Mouse (Mus musculus) stomach, embryonic 15.5 days (tissue): ENCODE measurements around the gene Irak1bp1. TPM values are rescaled to one million over a fixed set of nuclear protein-coding genes. Genes with fewer than 3 reads are reported as not detected.

Experiments used
- ATAC-seq: fragments of 200-750 bp; cut with Nextera tagmentation; 2 replicates; pipeline ENCODE4 v1.8.0; 2017; ENCODE audit warnings: low read depth, moderate number of reproducible peaks, moderate TSS enrichment; ENCODE audit not compliant: insufficient read depth, low FRiP score
- H3K27ac ChIP-seq: fragments of 300-500 bp; sonication (generic); 2 replicates; pipeline ENCODE4 v1.5.1; 2015; ENCODE audit warnings: mild to moderate bottlenecking, inconsistent platforms
- H3K27me3 ChIP-seq: fragments of 300-500 bp; sonication (generic); replicated peaks from 2 replicates; pipeline ENCODE4 v1.6.1; 2015; ENCODE audit warnings: inconsistent platforms
- H3K36me3 ChIP-seq: fragments of 300-500 bp; sonication (generic); 2 replicates; pipeline ENCODE4 v1.6.1; 2015; ENCODE audit warnings: inconsistent platforms
- H3K4me1 ChIP-seq: fragments of 300-500 bp; sonication (generic); 2 replicates; pipeline ENCODE4 v1.6.1; 2015; ENCODE audit warnings: inconsistent platforms
- H3K4me2 ChIP-seq: fragments of 300-500 bp; sonication (generic); 2 replicates; pipeline ENCODE4 v1.6.1; 2015; ENCODE audit warnings: mild to moderate bottlenecking, inconsistent platforms
- H3K4me3 ChIP-seq: fragments of 300-500 bp; sonication (generic); replicated peaks from 2 replicates; pipeline ENCODE4 v1.5.1; 2015; ENCODE audit warnings: inconsistent platforms
- H3K9ac ChIP-seq: fragments of 300-500 bp; sonication (generic); 2 replicates; pipeline ENCODE4 v1.6.1; 2015; ENCODE audit warnings: inconsistent platforms
- H3K9me3 ChIP-seq: fragments of 300-500 bp; sonication (generic); 2 replicates; pipeline ENCODE4 v1.6.1; 2016; ENCODE audit warnings: inconsistent platforms
- WGBS: fragments of 180-500 bp; shearing (Covaris S2); methylation state at CpG from one replicate; pipeline ENCODE4 v1.1.7; 2015; 5-methylcytosine and 5-hydroxymethylcytosine counted together
- polyA plus RNA-seq: library from polyadenylated mRNA; unstranded; fragments of >200 nt; fragmentation: Nextera tagmentation; extraction: Ambion mirVana; gene quantifications from 2 replicates; pipeline ENCODE4 v1.2.1, GENCODE M21; 2015

Gene Irak1bp1
- polyA plus RNA-seq, 1 experiment from 2014 or later, result 16.5 TPM

- ATAC-seq, result no peak
- 62% methylated on average over 6 of the region's 6 CpGs for WGBS
- no peak overlapping the region for H3K27ac ChIP-seq
- no peaks in the 10 kb centered on the region for H3K36me3 ChIP-seq
- H3K9ac ChIP-seq, result no peak overlapping the region
- no peaks in the 10 kb centered on the region for H3K27me3 ChIP-seq
- no peaks in the 10 kb centered on the region for H3K4me1 ChIP-seq
- no peaks in the 10 kb centered on the region for H3K9me3 ChIP-seq
- no peak overlapping the region for H3K4me3 ChIP-seq
- H3K4me2 ChIP-seq, result no peak overlapping the region
Observed at GRCm38 (mm10) chr9:82835921-82836320, 6.6 kb downstream of the Irak1bp1 start.

GRCm38 (mm10) chr9:82842671-82843070 lies 13.3 kb downstream of the Irak1bp1 start:
- Histone ChIP-seq H3K4me3 (no peak overlapping the region), H3K4me1 (no peaks in the 10 kb centered on the region), H3K27me3 (no peaks in the 10 kb centered on the region), H3K9me3 (no peaks in the 10 kb centered on the region), H3K9ac (no peak overlapping the region), H3K4me2 (no peak overlapping the region), H3K36me3 (no peaks in the 10 kb centered on the region), H3K27ac (no peak overlapping the region)
- WGBS, result 87% methylated on average over 4 of the region's 4 CpGs
- no peak for ATAC-seq

GRCm38 (mm10) chr9:82854040-82854439 lies 24.7 kb downstream of the Irak1bp1 start:
- Histone ChIP-seq H3K4me1 (no peaks in the 10 kb centered on the region), H3K27me3 (no peaks in the 10 kb centered on the region), H3K36me3 (no peaks in the 10 kb centered on the region), H3K9me3 (no peaks in the 10 kb centered on the region), H3K27ac (no peak overlapping the region), H3K9ac (no peak overlapping the region), H3K4me3 (no peak overlapping the region), H3K4me2 (no peak overlapping the region)
- 47% methylated on average over 2 of the region's 2 CpGs for WGBS
- no peak for ATAC-seq

- Histone ChIP-seq H3K27ac (no peak overlapping the region), H3K27me3 (no peaks in the 10 kb centered on the region), H3K4me1 (no peaks in the 10 kb centered on the region), H3K4me3 (no peak overlapping the region), H3K36me3 (no peaks in the 10 kb centered on the region), H3K9me3 (no peaks in the 10 kb centered on the region), H3K9ac (no peak overlapping the region), H3K4me2 (no peak overlapping the region)
- no peak for ATAC-seq
- WGBS, result 36% methylated on average over 3 of the region's 3 CpGs
Observed at GRCm38 (mm10) chr9:82854973-82855614, 25.8 kb downstream of the Irak1bp1 start.

- no peaks in the 10 kb centered on the region for H3K9me3 ChIP-seq
- H3K4me2 ChIP-seq, result no peak overlapping the region
- no peaks in the 10 kb centered on the region for H3K4me1 ChIP-seq
- 78% methylated on average over 4 of the region's 4 CpGs for WGBS
- H3K9ac ChIP-seq, result no peak overlapping the region
- ATAC-seq, result no peak
- no peak overlapping the region for H3K27ac ChIP-seq
- H3K27me3 ChIP-seq, result no peaks in the 10 kb centered on the region
- H3K36me3 ChIP-seq, result no peaks in the 10 kb centered on the region
- H3K4me3 ChIP-seq, result no peak overlapping the region
Observed at GRCm38 (mm10) chr9:82856241-82856640, 26.9 kb downstream of the Irak1bp1 start.

- no peaks in the 10 kb centered on the region for H3K27me3 ChIP-seq
- no peaks in the 10 kb centered on the region for H3K4me1 ChIP-seq
- WGBS, result 64% methylated on average over 2 of the region's 2 CpGs
- H3K9me3 ChIP-seq, result no peaks in the 10 kb centered on the region
- no peak for ATAC-seq
- H3K4me3 ChIP-seq, result no peak overlapping the region
- no peak overlapping the region for H3K27ac ChIP-seq
- H3K36me3 ChIP-seq, result no peaks in the 10 kb centered on the region
- H3K9ac ChIP-seq, result no peak overlapping the region
- H3K4me2 ChIP-seq, result no peak overlapping the region
Observed at GRCm38 (mm10) chr9:82860805-82861204, 31.5 kb downstream of the Irak1bp1 start.

GRCm38 (mm10) chr9:82861316-82861715 lies 32.0 kb downstream of the Irak1bp1 start:
- ATAC-seq, result no peak
- H3K4me1 ChIP-seq, result no peaks in the 10 kb centered on the region
- 57% methylated on average over 4 of the region's 4 CpGs for WGBS
- no peak overlapping the region for H3K4me2 ChIP-seq
- peak overlapping the region; percentile 9; the same call in 1 of the 2 replicates for H3K27ac ChIP-seq
- no peaks in the 10 kb centered on the region for H3K9me3 ChIP-seq
- H3K4me3 ChIP-seq, result no peak overlapping the region
- no peaks in the 10 kb centered on the region for H3K36me3 ChIP-seq
- no peaks in the 10 kb centered on the region for H3K27me3 ChIP-seq
- H3K9ac ChIP-seq, result no peak overlapping the region

GRCm38 (mm10) chr9:82861775-82862430 lies 32.6 kb downstream of the Irak1bp1 start:
- Histone ChIP-seq H3K27ac (peak overlapping the region; percentile 9; the same call in 1 of the 2 replicates), H3K4me2 (no peak overlapping the region), H3K9me3 (no peaks in the 10 kb centered on the region), H3K36me3 (no peaks in the 10 kb centered on the region), H3K9ac (no peak overlapping the region), H3K4me1 (no peaks in the 10 kb centered on the region), H3K27me3 (no peaks in the 10 kb centered on the region), H3K4me3 (no peak overlapping the region)
- no peak for ATAC-seq
- 84% methylated on average over 3 of the region's 3 CpGs for WGBS

GRCm38 (mm10) chr9:82866121-82866520 lies 36.8 kb downstream of the Irak1bp1 start:
- Histone ChIP-seq H3K4me1 (no peaks in the 10 kb centered on the region), H3K27ac (no peak overlapping the region), H3K9me3 (no peaks in the 10 kb centered on the region), H3K36me3 (peaks cover under 1% of the 10 kb centered on the region; the same call in 1 of the 2 replicates), H3K4me3 (no peak overlapping the region), H3K9ac (no peak overlapping the region), H3K4me2 (no peak overlapping the region), H3K27me3 (no peaks in the 10 kb centered on the region)
- WGBS, result 62% methylated on average over 1 of the region's 1 CpGs
- no peak for ATAC-seq

- ATAC-seq, result no peak
- Histone ChIP-seq H3K4me2 (no peak overlapping the region), H3K27ac (no peak overlapping the region), H3K9ac (no peak overlapping the region), H3K9me3 (no peaks in the 10 kb centered on the region), H3K36me3 (peaks cover 6% of the 10 kb centered on the region), H3K27me3 (no peaks in the 10 kb centered on the region), H3K4me1 (no peaks in the 10 kb centered on the region), H3K4me3 (no peak overlapping the region)
- 70% methylated on average over 3 of the region's 3 CpGs for WGBS
Observed at GRCm38 (mm10) chr9:82867698-82868097, 38.4 kb downstream of the Irak1bp1 start.

GRCm38 (mm10) chr9:82877078-82877477 lies 47.7 kb downstream of the Irak1bp1 start:
- Histone ChIP-seq H3K4me1 (no peaks in the 10 kb centered on the region), H3K9me3 (no peaks in the 10 kb centered on the region), H3K27ac (no peak overlapping the region), H3K4me2 (no peak overlapping the region), H3K9ac (no peak overlapping the region), H3K27me3 (no peaks in the 10 kb centered on the region), H3K4me3 (no peak overlapping the region), H3K36me3 (peaks cover 32% of the 10 kb centered on the region)
- WGBS, result 84% methylated on average over 1 of the region's 1 CpGs
- no peak for ATAC-seq

- no peaks in the 10 kb centered on the region for H3K4me1 ChIP-seq
- no peaks in the 10 kb centered on the region for H3K9me3 ChIP-seq
- H3K9ac ChIP-seq, result no peak overlapping the region
- H3K4me2 ChIP-seq, result no peak overlapping the region
- peaks cover 34% of the 10 kb centered on the region for H3K36me3 ChIP-seq
- no peaks in the 10 kb centered on the region for H3K27me3 ChIP-seq
- ATAC-seq, result no peak
- H3K27ac ChIP-seq, result no peak overlapping the region
- H3K4me3 ChIP-seq, result no peak overlapping the region
Observed at GRCm38 (mm10) chr9:82884177-82884576, 54.8 kb downstream of the Irak1bp1 start.
